Mouse (Mus musculus) megakaryocyte, adult 5-6 weeks (primary cell): ENCODE measurements around the gene Sh2d3c. TPM values are rescaled to one million over a fixed set of nuclear protein-coding genes. Genes with fewer than 3 reads are reported as not detected.

ENCODE experiments used
- ATAC-seq: 2 replicates; pipeline ENCODE4 v1.8.0; 2016; ENCODE audit warnings: mild to moderate bottlenecking, inconsistent platforms; ENCODE audit not compliant: poor library complexity, severe bottlenecking
- total RNA-seq, 2 experiments: library from RNA; stranded (forward) in 1 of 2; stranded (reverse) in 1 of 2; fragments of 153-499, 151-499 nt in 1 of 2; fragments of 221-1000, 200-1000 nt in 1 of 2; gene quantifications; 2 replicates each; pipeline versions ENCODE4 v1.2.3 to v1.2.4; 2015 to 2017

The Sh2d3c gene
- total RNA-seq, 2 experiments from 2014 or later, result 30.1 to 49.8 TPM

DNA sequence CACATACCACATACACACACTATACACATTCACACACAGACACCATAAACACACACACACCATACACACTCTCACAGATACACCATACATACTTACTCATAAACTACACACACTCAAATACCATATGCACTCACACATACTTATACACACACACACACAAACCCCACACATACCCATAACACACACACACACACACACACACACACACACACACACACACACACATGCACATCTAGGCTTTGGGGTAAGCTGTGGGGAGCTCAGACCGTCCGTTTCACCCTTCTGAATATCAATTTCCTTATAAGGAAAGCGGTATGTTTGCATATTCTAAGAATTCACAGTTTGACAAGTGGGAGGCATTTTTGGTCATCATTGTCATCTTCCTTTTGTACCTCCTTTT lies 1.7 kb downstream of the Sh2d3c start:
- no peak for ATAC-seq

GRCm38 (mm10) chr2:32724149-32724548 lies 3.3 kb downstream of the Sh2d3c start:
- no peak for ATAC-seq

DNA sequence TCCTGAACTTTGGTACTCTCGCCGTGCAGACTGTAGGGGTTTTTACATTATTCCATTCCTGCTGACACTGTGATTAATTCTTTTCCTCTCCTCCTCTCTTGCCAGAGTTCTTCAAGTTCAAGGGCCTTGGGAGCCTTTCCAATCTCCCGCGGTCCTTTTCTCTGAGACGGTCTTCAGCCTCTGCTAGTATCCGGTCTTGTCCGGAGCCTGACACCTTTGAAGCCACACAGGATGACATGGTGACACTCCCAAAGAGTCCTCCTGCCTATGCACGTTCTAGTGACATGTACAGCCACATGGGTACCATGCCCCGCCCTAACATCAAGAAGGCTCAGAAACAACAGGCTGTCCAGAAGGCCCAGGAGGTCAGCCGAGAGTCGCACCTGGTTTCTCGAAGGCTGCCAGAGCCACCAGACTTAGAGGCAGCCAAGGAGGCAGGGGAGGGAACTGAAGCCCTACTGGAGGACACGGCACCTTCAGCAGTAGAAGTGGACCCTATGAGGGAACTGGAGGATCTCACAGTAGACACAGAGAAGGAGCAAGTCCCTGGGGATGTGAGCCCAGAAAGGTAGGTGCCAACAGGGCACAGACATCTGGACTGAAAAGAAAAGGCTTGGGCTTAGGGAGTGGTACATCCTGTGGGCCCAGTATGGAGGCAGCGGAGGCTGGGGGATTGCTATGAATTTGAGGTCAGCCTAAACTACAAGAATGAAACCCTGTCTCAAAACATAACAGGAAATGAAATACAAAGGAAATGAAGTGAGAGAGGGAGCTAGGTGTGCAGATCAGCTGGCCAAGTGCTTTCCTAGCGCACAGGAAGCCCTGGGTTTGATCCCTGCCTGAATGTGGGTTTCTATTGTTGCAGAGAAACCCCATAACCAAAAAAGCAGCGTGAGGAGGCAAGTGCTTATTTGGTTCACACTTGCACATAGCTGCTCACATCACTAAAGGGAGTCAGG lies 4.3 kb downstream of the Sh2d3c start:
- ATAC-seq, result no peak

- peak; percentile 99 for ATAC-seq
Measured at GRCm38 (mm10) chr2:32727435-32727834, 6.6 kb downstream of the Sh2d3c start.

DNA sequence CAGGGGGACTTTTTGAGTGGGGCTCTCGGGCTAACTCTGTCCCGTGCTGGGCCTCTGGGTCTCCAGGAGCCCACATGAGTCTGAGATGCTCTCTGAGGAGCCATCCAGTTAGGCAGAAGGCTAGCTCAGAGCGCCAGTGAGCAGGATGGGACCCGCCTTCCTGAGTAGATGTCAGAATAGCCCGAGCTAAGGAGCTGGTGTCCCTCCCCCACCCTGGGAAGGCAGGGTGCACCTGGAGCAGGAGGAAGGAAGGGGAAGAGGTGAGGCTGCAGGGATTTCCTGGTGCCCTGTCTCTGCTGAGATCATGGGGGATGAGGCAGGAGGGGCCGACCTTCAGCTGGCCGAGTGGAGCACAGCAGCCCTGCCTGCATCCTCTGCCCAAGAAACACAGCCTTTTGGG lies 7.6 kb downstream of the Sh2d3c start:
- ATAC-seq, result no peak

DNA sequence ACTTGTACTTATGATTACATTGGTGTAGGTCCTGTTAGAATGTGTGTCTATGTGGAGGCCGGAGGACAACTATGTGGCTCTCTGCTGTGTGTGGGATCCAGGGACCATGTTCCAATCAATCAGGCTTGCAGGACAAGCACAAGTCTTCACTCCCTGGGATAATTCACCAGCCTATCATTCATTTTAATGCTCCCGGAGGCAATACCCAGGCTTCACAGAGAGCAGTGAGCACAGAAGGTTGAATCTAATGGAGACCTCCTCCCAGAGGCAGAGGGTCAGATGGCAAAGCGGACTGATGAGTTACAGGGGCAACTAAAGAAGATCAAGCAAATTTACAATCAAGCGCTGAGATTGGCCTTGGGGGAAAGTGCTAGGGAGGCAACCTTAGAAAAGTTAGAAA lies 8.7 kb downstream of the Sh2d3c start:
- no peak for ATAC-seq

- no peak for ATAC-seq
Measured at GRCm38 (mm10) chr2:32730854-32731253, 10.0 kb downstream of the Sh2d3c start.

- ATAC-seq, result no peak
Measured at GRCm38 (mm10) chr2:32731911-32732310, 11.1 kb downstream of the Sh2d3c start.

DNA sequence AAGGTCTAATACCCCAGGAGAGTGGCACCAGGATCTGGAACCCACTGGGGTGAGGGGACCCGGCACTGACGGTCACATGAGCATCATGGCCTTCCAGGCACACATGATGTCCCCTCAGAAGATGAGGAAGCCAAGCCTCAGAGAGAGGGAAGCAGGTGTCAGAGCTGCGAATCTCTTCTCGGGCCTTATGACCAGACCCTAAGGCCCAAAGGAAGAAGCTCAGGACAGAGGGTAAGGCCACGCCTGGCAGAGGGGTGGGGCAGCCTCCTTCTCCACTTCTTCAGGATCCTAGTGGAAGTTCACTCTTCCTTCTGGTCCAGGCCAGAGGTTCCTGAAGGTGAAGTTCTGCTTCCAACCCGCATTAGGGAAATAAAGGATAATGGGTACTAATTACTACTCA lies 11.8 kb downstream of the Sh2d3c start:
- ATAC-seq, result no peak

DNA sequence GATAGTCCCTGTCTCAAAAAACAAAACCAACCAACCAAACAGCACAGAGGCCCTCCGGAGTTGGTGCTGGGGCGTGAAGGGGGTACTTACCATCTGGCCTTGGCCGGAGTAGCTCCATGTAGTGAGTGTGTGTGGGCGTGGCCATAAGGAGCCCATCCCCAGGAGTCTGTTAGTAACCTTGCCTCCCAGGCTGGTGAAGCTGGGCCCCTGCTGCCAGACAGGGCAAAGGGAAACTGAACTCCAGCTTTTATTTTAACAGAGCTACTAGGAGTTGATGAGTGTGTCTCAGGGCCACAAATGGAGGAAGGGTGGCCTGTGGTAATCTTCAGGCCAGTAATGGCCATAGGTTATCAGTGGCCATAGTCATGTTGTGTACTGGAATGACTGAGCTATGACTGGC lies 13.6 kb downstream of the Sh2d3c start:
- ATAC-seq, result no peak

DNA sequence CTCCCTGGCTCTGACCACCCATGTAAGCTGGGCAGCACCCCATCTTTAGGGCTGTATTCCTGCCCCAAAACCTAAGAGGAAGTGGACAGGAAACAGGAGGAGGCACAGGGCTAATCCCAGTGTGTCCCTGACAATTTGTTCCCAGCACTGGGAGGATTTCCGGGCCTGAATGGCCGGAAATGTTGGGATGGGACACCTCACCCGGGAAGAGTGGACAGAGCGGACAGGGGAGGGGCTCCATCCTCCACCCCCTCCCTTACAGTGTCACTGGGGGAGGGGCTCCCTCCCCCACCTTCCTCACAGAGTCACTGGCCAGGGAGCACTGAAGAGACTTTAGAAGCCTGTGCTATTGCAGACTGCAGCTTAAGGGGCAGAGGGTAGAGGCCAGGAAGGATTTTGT lies 14.1 kb downstream of the Sh2d3c start:
- no peak for ATAC-seq

GRCm38 (mm10) chr2:32736306-32736829 lies 15.5 kb downstream of the Sh2d3c start:
- ATAC-seq, result no peak

DNA sequence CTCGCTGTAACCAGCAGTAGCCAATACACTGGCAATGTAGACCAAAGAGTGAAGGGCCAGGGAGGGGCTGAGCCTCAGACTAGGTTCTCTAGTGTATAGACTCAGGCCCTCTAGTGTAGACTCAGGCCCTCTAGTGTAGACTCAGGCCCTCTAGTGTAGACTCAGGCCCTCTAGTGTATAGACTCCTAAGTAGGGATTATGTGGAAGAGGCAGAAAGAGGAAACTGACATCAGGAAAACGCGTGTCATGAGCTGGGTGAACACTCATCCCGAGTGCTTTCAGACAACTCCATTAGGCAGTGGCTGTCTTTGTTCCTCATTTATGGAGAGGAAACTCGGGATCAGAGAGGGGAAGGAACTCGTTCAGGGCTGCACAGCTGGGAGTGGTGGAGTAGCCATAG lies 16.2 kb downstream of the Sh2d3c start:
- ATAC-seq, result no peak

GRCm38 (mm10) chr2:32739311-32739710 lies 18.5 kb downstream of the Sh2d3c start:
- ATAC-seq, result no peak

DNA sequence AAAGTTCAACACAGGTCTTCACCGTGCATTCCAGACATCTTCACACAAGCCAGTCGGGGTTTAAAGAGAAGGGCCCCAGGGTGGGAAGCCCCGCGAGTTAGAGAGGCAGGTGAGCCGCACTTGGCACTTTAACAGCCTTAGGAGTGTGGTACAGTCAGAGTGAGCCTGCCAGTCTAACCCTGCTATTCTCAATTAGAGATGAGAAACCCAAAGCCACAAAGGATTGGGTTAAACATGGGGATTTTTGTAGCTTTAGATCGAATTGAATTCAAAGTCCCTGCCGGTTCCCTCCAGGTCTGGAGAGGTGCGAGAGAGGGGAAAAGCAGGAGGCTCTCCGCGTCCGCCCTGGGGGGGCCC lies 20.0 kb downstream of the Sh2d3c start, which contains the start of gene 6330409D20Rik:
Gene 6330409D20Rik (minus strand): TSS at position 101 of the 357 bp plus-strand sequence.
- no peak for ATAC-seq

GRCm38 (mm10) chr2:32741273-32742172 lies 20.7 kb downstream of the Sh2d3c start:
- ATAC-seq, result no peak

GRCm38 (mm10) chr2:32742173-32742531 lies 21.3 kb downstream of the Sh2d3c start:
- no peak for ATAC-seq

GRCm38 (mm10) chr2:32744272-32744982 lies 23.6 kb downstream of the Sh2d3c start:
- 0 out of 2 replicates have a peak, but pooled peaks have one; percentile 43 for ATAC-seq

DNA sequence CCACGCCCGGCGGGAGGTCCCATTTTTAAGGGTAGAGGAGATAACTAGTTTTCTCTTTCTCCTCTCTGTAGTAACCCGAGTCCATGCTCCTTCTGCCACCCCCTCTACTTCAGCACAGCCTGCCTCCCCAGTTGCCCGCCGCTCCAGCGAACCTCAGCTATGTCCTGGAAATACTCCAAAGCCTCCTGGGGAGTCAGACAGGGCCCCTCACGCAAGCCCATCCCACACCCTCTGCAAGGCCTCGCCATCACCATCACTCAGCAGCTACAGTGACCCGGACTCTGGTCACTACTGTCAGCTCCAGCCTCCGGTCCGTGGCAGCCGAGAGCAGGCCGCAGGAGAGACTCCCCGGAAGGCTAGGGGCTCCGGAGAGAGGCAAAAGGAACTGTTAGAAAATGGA lies 28.2 kb downstream of the Sh2d3c start:
- ATAC-seq, result no peak

GRCm38 (mm10) chr2:32750199-32750598 lies 29.3 kb downstream of the Sh2d3c start:
- ATAC-seq, result no peak
